Mouse (Mus musculus) thymus, postnatal 14 days (tissue): ENCODE measurements around the gene Ubxn10.
A peak's percentile ranks its signal among the peaks of the same experiment; 100 is the strongest.

Experiments used
- DNase-seq: peaks from one replicate; pipeline ENCODE4 v3.0.0; 2021

Gene Ubxn10

DNA sequence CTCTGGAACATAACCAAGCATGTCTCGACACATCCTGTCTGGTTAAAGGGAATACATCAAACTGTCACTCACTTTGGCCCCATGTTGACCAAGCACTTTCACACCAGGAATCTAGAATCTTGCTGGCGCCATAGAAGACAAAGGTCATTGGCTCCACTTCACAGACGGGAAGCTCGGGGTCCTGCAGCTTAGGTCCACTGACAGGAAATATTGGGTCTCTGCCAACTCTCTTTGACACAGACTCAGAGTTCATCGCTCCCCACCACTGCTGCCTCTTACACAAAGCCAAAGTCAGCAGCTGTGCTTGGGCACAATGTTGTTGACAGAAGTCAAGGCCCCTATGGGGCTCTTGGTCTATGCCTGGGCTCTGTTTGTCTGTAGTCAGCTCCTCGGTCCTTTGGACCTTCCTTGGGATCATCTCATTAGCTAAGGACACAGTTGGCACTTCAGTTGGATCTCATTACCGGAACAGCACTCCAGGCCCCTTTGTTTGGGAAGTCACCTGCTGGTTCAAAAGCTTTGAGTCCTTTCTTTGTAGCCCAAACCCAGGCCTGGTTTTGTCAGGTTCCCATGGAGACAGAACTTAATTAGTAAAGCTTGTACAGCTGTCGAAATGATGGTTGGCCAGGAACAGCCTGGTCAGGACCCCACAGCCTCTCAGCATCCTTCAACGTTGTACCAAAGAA lies 7.8 kb downstream of the Ubxn10 start:
- no peak for DNase-seq

DNA sequence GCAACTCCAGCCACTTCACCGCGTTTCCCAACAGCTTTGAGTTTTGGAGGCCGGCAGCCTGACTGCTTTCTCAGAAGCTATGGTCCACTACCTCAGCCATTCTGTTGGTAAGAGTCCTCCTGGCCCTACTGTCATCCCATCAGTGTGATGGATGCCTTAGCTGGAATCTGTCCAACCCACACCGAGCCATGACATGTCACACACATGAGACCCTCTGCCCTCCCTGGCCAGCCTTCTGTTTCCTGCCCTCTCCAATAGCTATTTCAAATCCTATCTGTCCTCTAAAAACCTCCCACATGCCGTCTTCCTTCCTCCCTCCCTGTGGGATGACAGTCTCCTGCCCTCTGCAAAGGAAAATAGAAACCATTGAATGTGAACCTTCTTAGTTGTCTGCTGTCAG lies 11.2 kb downstream of the Ubxn10 start:
- DNase-seq: no peak

DNA sequence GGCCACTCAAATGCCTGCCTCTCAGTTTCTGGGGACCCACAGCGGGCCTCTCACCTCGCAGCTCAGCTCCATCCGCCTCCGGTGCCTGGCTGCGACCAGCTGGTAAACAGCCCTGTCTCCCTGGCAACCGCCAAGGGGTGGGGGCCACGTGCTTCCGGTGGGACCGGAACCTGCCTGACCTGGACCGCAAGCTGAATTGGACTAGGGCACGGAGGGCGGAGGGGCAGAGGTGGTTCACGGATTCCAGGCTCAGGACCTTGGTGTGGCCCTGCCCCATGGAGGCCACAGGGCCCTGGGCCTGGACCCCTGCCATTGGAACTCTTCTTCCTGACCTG lies 11.9 kb downstream of the Ubxn10 start:
- DNase-seq: peak; percentile 89

DNA sequence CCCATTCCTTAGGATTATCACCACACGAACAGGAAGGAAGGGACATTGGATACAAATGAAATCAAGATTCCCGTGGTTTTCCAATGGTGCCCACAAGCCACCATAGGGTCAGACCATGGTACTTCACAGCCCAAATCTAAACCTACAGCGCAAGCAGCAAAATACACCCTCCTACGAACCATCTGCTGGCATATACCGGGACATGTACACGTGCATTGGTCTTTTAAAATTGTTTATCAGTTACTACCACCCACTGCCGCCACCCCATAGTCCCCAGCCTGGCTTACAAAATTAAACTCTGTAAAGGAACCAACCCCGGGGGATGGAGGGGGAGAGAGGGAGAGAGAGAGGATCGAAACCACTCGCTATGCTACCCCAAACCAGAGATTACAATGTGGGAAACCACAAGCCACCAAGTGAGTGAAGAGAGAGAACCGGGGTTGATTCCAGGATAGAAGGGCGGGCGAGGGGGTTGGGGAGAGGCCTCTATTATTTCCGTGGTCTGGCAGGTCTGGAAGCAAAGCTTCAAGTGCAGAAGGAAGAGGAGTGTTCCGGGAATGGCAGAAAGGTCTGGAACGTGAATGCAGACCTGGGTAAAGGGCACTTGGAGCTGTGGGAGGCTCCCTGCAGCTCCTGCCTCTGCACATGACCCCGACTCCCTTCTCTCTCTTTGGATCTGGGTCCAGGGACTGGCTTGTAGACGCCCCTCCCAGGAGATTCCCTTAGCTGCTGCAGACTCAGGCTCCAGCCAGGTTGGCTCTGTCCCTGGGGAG lies 12.4 kb downstream of the Ubxn10 start, which contains the start of gene Pla2g2c:
Gene Pla2g2c, plus strand, starts transcription at position 439 of the 773 bp plus-strand sequence.
- peak; percentile 53 for DNase-seq

DNA sequence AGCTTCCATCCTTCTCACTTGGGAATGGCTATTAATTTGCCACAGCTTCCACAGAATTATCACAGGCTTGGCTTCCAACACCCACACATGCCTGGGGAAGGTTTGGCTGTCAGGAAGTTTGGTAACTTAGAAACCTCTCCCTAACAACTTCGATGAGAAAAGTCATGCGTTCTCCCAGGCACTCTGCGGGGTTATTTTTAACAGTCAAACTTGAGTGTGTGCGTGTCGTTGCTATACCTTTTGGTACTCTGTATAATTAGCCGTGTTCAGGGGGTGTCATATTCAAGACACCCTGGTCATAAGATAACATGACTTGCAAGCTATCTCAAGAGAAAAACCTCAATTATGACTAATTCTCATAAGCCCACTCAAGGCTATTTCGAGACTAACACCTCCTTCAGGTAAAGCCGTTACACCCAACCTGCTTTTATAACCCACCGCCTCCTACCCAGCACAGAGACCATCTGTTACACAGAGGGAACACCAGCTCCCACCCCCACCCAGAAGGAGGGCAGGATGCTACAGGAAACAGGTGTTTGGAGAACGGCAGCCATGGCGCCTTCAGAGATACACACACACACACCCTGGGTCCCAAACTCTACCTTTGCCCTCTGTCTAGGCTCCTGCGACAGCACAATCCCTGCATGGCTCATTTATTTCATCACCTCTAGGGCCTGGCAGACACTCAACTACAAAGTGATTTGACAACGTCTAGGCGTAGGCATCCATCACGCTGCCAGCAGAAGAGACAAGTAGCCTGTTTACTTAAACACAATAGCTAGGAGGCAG lies 13.3 kb downstream of the Ubxn10 start:
- DNase-seq: peak; percentile 73

DNA sequence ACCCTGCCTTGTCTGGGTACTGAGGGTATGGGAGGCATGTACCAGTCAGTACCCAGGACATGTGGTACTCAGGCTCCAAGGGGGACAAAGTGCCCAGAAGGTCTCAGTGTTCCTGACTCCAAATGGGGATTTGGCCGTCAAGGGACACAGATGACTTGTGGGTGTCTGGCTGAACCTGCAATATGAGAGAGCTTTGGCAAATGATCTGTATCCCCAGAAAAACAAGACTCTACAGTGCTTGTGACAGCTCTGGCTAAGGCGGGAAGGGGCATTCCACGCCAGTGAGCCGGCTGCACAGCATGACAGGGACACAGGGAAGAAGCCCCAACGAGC lies 17.7 kb downstream of the Ubxn10 start:
- DNase-seq: no peak

DNA sequence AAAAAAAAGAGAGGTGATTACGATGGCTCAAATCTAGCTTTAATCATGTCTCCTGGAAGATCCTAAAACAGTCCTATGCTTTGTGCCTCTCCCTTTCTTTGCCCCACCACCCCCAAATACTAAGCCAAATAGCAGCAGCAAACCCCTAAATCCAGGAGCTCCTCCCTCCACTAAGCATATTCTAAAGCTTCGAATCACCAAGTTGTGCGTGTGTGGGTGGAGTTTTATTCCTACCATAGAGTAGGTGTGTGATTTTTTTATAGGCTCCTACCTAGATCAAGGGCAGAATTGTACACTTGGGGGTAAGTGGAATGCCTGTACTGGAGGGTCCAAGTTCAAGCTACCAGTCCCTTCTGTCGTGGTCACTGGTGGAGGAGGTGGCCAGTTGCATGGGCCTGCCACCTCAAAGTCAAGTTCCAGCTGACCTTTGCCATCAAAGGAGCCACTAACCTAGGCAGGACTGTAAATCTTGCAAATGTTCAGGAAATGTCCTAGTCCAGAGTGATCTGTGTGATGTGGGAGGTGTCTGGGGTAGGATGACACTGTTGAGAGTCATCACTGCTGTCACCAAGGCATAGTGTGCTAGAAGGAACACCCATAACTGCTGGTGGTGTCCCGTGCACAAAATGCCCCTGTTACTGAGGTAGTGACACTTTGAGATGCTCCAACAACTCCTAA lies 18.2 kb downstream of the Ubxn10 start:
- DNase-seq: no peak

DNA sequence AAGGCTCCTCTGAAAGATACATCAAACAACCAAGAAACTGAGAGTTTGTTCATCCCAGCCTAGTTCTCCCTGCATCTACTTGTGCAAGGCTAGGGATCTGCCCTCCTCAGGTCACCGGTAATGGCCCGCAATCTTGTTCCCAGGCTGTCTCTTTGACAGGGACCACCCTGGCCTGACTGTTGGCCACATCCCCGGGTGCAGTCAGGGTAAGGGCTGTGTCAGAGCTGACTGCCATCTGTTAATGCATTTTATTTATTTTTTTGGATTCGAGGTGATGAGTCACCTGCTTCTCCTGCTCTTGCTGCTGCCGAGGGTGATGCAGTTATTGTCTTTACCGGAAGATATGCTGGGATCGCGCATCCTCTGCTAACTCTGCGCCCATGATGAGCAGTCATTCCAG lies 20.3 kb downstream of the Ubxn10 start:
- no peak for DNase-seq

DNA sequence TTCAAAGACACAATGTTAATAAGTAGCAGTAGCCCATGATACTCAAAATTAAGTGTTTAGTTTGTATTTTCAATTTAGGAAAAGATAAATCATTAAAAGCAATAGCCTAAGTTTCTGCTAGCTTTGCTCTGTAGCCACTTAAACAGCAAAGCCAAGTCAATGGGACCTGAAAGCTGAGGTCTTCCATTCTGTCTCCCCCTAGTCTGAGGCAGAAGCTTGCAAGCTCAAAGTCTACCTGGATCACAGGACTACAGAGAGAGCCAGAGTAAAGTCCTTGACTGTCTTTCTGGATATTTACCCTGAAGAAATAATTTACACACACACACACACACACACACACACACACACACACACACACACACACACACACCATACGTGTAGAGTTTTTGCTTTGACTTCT lies 22.8 kb downstream of the Ubxn10 start:
- no peak for DNase-seq

DNA sequence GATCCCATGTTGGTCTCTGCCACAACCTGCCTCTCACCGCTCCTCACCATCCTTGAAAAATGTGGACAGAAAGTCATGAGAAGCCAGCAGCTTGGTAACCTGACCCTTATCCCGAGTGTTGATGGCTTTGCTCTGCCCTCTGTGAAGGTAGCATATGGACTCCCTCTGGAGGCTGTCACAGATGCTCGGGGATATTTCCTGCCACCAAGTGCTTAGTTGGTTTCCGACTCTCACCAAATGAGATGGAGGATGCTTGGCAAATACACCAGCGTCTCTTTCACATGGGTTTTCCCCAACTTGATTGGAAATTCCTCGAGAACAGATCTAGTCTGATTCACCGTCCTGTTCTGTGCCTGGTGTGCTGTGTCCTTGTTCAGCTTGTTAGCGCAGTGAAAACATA lies 24.3 kb downstream of the Ubxn10 start:
- DNase-seq: no peak

DNA sequence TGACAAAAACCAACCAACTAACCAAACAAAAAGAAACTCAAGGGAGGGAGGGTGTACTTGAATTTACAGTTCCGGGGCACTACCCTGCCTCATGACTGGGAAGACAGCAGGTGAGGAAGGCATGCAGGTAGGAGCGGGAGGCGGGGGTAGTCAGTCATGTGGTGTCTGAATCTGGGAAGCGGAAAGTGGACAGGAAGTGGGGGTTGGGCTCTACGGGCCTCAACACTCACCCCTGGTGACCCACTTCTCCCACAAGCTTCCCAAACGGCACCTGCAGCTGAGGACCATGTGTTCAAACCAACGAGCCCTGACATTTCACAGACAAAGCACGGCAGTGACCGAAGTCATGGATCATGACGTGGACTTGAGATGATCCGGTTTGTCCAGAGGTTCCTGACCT lies 24.9 kb downstream of the Ubxn10 start:
- no peak for DNase-seq

DNA sequence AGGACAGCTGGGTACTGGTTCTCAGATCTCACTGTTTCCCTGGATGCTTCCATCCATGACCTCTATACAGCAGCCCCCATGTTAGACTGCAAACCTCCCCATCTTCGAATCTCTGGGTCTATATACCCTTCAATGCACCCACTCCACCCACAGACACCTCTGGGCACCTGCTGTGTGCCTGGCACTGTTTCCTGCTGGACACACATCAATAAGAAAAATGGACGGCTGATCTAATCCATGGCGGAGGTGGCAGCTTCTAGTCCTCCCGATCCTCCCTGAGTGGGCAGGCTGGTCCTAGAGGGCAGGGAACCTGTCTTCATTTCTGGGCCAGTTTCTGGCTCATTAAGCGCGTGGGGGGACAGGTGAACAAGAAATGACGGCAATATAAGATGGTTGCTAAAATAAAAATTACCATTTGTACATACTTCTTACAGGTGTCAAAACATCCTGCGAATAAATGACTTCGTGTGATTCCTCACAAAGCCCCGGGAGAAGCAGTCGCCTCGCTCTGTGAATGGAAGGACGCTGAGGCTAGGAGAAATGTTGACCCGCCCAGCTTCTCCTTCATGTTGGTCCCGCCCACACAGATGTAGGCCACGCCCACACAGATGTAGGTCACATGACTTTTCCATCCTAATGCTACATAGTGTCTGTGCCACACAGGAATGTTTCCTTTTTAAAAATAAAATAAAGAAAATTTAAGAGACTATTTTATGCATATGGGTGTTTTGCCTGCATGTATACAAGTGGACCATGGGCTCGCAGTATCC lies 25.7 kb downstream of the Ubxn10 start:
- no peak for DNase-seq

DNA sequence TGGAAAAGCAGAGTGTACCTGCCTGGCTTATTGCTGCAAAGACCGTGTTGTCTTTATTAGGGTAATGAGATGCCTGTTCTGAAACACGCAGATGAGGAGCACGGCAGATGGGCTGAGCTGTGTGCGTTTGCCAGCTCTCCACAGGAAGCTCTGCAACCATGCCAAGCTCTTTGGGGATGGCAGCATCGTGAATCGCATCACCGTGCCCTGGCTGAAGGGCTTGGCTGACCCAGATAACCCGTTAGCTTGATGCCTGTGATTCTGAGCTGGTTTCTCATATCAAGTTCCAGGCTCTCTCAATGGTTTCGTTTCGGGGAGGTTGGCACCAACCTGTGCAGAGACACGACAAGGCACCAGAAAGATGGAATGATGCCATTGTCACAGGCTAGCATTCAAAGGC lies 26.3 kb downstream of the Ubxn10 start:
- no peak for DNase-seq

DNA sequence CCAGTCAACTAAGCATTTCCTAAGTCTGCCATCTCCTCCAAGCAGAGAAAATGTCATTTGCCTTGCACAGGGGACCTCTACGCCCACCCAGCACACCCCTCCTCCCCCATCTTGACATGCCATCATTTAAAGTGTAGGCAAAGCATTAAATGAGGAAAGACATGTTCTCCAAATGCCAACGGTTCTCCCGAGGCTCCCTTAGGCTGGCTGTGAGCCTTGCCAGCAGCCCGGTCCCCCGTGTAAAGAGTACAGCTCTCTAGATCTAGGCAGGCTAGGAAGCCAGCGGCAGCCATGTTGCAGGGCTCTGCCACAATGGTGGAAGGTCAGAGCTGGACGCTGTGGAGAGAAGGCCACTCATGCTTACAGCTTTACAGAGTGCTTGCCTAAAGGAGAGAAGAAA lies 27.0 kb downstream of the Ubxn10 start:
- no peak for DNase-seq

DNA sequence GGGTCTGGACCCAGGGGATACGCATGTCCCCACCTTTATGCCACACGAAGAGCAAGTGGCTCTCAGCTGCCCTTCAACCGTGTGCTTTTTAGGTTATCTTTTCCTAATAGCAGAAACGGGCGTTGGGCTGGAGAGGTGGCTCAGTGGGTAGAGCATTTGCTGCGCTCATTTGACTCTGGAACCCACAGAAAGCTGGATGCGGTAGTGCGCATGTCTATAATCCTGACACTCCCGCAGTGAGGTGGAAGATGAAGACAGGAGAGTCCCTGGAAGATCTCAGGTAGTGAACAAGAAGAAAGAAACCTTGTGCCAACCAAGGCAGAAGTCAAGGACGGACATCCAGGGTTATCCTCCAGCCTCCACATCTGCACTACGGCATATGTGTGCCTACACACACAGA lies 27.7 kb downstream of the Ubxn10 start:
- DNase-seq: no peak

DNA sequence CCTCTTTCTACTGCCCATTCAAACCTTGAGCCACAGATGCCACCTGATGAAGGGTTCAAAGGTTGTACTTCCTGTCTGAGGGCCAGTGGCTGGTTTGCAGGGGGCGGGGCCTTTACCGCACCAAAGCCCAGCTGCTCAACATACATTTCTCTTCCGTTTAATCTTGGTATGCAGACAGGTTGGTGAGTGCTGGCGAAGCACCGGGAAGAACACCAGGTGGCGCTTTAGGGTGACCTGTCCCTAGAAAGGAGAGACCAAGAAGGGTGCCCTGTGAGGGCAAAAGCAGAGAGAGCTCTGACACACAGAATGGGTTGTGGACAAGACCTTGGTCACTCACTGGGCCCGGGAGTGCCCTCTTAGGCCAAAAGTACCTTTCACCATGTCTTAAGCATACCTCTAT lies 28.3 kb downstream of the Ubxn10 start:
- peak; percentile 83 for DNase-seq

DNA sequence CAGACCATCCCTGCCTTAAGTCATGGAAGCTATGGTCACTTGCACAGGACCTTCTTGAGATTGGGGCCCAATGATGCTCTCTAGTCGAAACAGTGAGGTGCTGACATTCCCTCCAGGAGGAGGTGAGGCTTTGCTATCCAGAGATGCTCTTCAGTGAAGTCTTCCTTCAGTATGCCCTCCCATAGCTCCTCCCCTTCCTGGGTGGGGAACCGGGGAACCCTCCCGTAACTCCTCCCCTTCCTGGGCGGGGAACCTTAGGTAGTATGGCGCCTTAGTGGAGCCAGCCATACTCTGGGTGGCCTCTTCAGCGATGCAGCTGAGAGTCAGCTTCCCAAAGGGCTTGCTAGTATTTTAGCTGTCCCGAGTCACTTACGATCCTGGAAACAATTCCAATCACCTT lies 30.3 kb downstream of the Ubxn10 start:
- no peak for DNase-seq

DNA sequence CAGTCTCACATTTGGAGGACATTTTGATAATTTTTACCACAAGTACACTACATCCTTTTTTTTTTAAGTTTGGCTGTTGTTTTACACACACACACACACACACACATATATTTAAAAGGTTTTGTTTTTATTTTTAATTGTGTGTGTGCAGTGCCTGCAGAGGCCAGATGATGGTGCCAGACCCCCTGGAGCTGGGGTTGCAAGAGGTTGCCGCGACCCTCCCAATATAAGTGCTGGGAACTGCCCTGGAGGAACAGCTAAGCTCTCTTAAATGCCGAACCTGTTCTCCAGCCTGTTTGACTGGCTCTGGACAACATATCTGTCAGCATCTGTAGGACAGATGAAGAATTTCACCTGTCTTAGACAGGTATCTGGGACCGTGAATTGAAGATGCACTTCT lies 32.8 kb downstream of the Ubxn10 start:
- DNase-seq: no peak

DNA sequence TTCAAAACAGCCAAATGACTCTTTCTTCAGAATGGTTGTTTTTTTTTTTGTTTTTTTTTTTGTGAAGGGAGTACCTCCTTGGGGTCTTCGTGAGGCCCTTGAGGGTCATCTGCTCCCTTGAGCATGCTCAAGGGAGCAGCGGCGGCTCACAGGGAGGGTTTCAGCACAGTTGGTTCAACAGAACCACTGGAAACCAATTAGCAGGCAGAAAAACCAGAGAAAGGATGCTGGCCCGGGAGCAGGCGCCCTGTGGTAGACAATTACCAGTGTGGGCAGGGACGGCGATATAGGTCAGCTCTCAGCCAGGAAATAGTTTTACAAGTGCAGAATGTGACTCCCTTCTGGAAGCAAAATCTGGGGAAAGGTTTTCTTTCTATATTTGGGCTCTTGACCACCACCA lies 33.4 kb downstream of the Ubxn10 start:
- DNase-seq: no peak

DNA sequence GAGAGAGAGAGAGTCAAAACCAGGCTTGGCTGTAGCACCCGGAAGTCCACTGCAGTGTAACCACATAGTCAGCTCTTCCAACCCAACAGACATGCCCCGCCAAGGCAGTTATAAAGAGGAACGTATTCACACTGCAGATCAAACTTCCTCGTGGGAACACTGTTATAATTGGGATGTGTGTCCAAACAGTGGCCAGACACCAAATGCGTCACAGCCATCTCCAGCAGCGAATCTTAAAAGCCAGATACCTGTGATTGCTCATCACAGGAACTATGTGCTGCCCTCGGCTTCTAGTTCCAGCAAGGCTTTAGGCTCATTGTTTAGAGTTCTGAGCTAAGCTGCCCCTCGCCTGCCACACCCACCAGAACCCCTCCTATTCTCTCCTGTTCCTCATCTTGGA lies 34.4 kb downstream of the Ubxn10 start:
- DNase-seq: no peak

DNA sequence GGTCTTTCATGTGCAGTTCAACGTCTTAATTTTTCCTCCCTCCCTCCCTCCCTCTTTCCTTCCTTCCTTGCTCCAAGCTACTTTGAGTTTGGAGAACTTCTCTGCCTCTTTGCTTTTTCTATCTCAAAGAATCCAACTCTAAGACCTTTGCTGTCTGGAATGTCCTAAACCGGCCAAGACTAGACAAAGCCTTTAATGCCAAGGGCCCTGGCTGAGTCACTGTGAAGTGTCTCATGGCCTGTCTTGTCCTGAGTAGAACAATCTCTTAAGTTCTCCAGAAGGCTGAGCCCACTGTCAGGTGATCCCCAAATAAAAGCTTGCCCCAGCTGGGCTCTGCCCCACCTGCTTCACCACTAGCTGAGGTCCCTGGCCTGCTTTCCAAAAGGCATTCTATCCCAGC lies 34.9 kb downstream of the Ubxn10 start:
- no peak for DNase-seq

DNA sequence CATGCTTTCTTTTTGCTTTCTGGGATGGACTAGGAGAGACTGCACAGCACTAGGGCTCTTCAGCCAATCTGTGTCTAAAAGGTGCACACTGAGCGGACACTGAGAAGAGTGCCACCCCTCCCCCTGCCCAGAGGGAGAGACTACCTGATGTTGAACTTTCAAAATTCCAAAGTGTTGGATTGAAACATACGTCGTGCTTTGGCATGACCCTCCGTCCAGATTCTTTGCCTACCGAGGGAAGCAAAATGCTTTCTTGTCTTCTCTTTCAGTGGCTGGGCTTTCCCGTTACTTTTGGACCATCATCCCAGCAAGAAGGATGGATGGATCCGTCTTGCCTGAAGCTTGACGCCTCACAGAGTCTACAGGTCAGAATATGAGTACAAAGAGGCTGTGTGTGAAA lies 35.9 kb downstream of the Ubxn10 start:
- DNase-seq: no peak
